Mouse (Mus musculus): ENCODE measurements around the gene Gps1. TPM values are rescaled to one million over a fixed set of nuclear protein-coding genes. Genes with fewer than 3 reads are reported as not detected.
"Not testable (repeated sequence)": the region's sequence is repeated elsewhere in the genome, so short reads cannot be mapped to it uniquely, and the experiment has no call there.

The Gps1 gene
- total RNA-seq, 2 experiments from 2014 or later, result 16.2 to 28.4 TPM

DNA sequence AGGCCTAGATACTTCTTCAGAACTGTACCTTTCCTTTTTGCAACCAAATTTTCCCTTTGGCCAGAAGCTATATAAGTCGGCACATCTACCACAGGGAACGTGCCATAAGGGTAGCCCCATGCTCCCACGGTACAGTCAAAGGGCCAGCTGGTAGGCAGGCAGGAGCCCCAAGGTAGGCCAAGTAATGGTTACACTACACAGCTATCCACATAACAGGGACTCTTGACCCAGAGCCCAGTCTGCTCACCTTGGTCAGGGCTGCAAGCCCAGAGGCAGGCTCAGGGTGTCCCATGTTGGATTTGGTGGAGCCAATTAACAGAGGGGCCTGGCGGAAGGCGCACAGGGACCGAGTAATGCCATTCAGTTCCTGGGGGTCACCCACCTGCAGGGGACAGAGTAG is 35.5 kb downstream of the Gps1 start:
- ATAC-seq (replicated peaks; ENCODE audit: low FRiP score, poor library complexity, severe bottlenecking), result no peak

GRCm38 (mm10) chr11:120820546-120820945 is 36.5 kb downstream of the Gps1 start:
- ATAC-seq (replicated peaks; ENCODE audit: low FRiP score, poor library complexity, severe bottlenecking), result no peak

- no peak for ATAC-seq (replicated peaks; ENCODE audit: low FRiP score, poor library complexity, severe bottlenecking)
Measured at GRCm38 (mm10) chr11:120821076-120821922, 37.2 kb downstream of the Gps1 start.

DNA sequence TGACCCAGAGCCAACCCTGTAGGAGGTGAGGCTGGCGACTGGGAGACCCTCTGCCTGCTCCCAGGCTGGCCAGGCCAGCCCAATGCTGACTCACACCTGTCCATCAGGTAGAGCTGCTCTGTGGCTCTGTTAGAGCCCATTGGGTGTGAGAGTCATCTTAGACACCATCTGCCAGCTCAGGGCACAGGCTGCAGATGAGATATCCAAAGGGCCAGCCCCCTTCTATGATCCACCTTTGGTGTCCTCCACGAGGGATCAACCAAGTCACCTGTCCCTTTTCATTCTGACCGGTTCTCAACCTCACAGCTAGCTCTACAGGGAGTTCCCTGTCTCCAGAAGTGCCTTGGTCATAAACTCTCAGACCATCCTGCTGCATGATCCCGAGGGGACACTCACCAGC is 38.2 kb downstream of the Gps1 start:
- no peak for ATAC-seq (replicated peaks; ENCODE audit: low FRiP score, poor library complexity, severe bottlenecking)

DNA sequence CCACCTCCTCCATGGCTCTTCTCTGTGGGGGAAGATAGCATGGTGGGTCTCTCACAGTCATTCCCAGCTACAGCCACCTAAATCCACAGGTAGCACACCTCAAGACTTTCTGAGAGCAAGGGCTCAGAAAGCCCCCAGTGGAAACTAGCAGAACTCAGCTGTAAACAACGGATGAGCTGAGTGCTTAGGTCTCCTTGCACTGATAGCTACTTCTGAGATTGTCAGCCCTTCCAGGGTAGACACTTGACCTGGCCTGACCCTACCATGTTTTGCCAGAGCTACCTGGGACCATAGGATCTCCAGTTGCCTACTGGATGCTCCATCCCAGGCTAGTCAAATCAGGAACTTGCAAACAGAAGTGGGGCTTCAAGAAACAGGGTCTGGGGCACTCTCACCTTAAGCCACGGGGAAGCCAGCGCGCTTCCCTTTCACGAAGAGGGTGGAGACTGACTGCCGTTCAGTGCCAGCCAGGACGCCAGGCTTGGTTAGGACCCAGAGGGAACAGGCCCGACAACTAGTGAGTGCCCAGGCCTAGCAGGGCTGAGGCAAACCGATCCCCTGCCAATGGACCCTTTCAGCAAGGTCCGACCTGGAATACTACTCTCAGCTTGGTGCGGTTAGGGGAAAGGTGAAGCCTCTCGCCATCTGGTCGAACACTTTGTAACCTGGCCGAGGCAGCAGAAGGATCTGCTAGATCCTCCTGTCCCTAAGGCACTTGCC is 38.9 kb downstream of the Gps1 start:
- ATAC-seq (replicated peaks; ENCODE audit: low FRiP score, poor library complexity, severe bottlenecking), result no peak

- no peak for ATAC-seq (replicated peaks; ENCODE audit: low FRiP score, poor library complexity, severe bottlenecking)
Measured at GRCm38 (mm10) chr11:120823551-120823947, 39.5 kb downstream of the Gps1 start.

DNA sequence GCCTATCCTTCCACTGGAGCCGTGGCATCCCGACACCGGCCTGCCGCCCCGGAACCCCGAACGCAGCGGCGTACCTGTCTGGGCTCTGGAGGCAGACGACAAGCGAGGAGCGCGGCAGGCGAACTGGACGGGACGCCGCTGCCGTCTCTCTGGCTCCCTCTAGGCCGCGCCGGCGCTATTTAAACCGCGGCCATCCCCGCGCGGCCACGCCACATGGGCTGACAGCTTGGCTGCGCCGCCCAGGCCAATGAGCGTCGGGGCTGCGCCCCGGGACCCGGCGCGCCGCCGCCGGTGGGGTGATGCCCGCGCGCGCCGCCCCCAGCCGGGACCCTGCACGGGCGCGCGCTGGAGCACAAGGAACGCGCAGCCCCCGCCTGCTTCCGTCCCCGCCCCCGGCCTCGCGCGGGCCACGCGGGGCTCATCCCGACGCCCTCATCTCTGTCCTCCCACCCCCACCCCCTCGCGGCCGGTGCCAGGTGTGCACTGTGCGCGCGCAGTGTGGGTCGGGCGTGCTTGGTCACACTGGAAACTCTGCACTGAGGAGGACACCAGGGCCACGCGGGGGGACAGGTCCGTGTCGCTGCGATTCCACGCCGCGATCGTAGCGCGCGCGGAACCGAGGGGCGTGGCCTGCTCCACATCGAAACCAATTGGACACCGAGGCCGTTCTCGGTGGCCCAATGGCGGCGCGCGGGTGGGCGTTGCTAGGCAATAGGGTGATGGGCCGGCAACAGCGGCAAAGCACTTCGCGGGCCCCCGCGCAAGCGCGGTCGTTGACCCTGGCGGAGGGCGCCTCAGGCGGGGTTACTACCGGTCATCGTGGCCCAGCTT is 40.1 kb downstream of the Gps1 start, which contains the start of gene Fasn:
Fasn (minus strand) TSS at position 592 of the 831 bp plus-strand sequence.
- peak; percentile 76 for ATAC-seq (replicated peaks; ENCODE audit: low FRiP score, poor library complexity, severe bottlenecking)

- no peak for ATAC-seq (replicated peaks; ENCODE audit: low FRiP score, poor library complexity, severe bottlenecking)
Measured at GRCm38 (mm10) chr11:120824787-120825288, 40.8 kb downstream of the Gps1 start.

GRCm38 (mm10) chr11:120825289-120825863 is 41.3 kb downstream of the Gps1 start:
- no peak for ATAC-seq (replicated peaks; ENCODE audit: low FRiP score, poor library complexity, severe bottlenecking)

GRCm38 (mm10) chr11:120826016-120826953 is 42.2 kb downstream of the Gps1 start:
- no peak for ATAC-seq (replicated peaks; ENCODE audit: low FRiP score, poor library complexity, severe bottlenecking)

DNA sequence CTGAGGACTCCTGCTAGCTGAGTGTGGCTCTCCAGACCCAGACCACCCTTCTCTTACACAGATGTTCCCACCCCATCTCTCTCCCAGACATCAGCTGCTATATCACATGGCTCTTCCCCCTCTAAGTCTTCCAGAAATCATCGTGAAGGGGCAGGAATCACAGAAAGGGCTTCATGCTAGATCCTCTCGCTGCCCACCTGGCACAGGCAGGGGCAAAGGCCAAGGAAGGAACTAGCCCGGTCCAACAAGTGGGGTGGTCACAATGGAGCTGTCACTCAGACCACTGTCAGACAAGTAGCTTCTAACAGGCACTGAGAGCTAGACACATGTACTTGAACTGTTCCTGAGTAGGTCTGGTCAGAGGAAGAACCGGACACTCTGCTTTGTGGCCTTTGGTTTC is 44.3 kb downstream of the Gps1 start:
- ATAC-seq (replicated peaks; ENCODE audit: low FRiP score, poor library complexity, severe bottlenecking), result no peak

DNA sequence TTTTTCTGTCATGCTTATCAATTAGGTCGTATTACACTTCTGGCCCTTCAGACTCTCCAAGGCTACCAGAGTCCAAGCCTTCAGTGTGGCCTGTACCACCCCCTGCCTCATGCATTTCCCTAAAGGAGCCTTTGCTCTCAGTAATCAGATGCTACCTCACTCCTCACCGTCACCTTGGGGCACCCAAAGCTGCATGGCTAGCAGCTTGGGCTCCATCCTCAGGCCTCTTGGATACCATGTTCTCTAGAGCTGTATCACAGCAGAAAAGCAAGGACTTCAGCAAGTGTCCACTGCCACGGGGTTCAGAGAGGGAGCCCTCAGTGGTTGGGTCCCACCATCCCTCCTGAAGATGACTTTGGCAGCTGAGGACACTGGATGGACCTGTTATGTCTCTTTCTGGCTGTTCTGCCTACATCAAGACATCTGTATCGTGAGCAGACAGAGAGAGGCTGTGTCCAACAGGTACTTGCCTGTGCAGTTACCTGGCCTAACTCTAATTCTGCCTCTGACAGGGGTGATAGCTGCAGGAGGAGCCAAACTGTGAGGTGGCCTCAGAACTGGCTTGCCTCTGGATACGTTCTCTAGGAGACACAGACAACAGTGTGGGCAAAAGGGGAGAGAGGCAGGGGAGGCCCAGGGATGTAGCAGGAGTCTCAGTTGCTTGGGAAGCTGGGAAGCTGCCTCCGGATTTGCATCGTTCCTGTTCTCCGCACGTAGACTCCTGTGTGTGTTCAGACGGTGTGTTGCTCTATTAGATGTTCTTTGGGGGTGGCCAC is 45.9 kb downstream of the Gps1 start:
- ATAC-seq (replicated peaks; ENCODE audit: low FRiP score, poor library complexity, severe bottlenecking), result no peak

DNA sequence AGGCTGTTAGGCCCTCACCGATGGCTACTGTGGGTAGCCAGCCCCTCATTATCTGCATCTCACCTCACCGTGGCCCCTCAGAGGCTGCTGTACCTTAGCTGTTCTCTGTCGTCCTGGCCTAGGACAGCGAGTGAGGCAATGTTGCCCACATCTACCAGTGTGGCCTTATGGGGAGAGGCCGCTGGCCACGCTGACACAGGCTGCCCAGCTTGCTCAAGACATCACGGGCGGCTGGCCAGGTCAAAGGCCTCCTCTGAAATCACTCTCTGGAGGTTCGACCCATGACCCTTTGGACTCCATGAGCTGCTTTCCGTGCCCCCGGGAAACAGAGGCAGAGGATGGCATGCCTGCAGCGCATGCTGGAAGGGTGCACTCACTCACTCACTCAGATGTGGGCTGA is 46.6 kb downstream of the Gps1 start:
- no peak for ATAC-seq (replicated peaks; ENCODE audit: low FRiP score, poor library complexity, severe bottlenecking)

DNA sequence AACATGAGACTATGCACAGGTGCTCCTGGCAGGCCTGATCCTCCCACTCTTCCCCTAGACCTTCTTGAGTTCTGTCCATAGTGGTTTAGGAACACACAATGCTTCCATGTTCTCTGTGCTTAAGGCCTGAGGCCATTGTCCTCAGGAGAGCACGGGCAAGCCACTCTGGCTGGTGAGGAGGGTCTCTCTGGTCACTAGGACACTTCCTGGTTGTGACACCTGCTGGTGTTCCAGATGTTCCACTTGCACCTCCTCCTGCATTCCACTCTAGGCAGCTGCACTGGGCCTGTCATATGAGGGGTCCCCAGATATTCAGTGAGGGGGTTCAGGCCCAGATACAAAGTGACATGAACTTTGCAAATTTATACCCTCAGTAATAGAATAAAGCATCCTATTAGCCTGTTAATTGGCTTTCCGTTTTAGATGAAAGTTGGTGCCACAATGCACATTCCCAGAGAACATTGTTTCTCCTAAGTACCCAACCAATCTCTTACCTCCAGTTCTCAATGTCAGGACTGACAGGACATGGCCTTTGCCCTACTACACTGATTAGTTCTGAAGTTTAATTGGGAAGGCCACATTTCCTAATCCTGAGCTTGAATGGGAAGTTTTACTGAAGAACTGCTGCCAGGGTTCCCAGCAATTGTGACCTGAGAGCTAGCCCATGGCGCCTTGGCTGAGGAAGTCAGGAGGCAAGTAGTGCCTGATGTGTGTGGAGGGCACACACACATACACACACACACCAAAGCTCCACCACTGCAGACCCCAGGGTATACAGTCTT is 47.8 kb downstream of the Gps1 start:
- no peak for ATAC-seq (replicated peaks; ENCODE audit: low FRiP score, poor library complexity, severe bottlenecking)

DNA sequence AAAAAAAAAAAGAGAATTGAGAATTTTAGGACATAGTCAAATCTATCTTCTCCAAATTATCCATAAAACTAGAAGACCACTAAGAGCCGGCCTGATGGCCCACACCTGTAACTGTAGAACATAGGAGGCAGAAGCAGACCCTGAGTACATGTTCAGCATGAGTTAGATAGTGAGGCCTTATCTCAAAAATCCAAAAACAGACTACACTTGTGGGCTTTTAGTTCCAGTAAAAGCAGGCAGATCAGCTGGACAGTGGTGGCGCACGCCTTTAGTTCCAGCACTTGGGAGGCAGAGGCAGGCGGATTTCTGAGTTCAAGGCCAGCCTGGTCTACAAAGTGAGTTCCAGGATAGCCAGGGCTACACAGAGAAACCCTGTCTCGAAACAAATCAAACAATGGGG is 48.9 kb downstream of the Gps1 start:
- ATAC-seq (replicated peaks; ENCODE audit: low FRiP score, poor library complexity, severe bottlenecking), result not testable (repeated sequence)

GRCm38 (mm10) chr11:120833555-120834280 is 49.6 kb downstream of the Gps1 start:
- no peak for ATAC-seq (replicated peaks; ENCODE audit: low FRiP score, poor library complexity, severe bottlenecking)

Measured in erythroblast, adult 5-6 weeks (primary cell).